Mouse (Mus musculus): Measurements from ENCODE around the gene Fbxl7. TPM values are rescaled to one million over a fixed set of nuclear protein-coding genes. Genes with fewer than 3 reads are reported as not detected.

The Fbxl7 gene
- polyA plus RNA-seq, 2 experiments: 0.56 to 0.57 TPM

- H3K4me1 ChIP-seq (replicated peaks; ENCODE audit: control insufficient read depth in 2 of 2, insufficient read depth in 2 of 2, low read length in 1 of 2): no peaks in the 10 kb centered on the region
- ATAC-seq (ENCODE audit: insufficient read depth): no peak
- H3K4me3 ChIP-seq (ENCODE audit: insufficient read depth in 1 of 2, low read depth in 2 of 2, low read length in 2 of 2): no peak overlapping the region
- 50% methylated on average over 3 of the region's 3 CpGs for WGBS (ENCODE audit: insufficient replicate concordance)
- no peaks in the 10 kb centered on the region for H3K27me3 ChIP-seq (ENCODE audit: control insufficient read depth, insufficient read depth, low read length)
- TF ChIP-seq CTCF (IDR thresholded peaks at IDR 0.05; ENCODE audit: low read depth) (no peak), EP300 (IDR thresholded peaks at IDR 0.05; ENCODE audit: low read depth) (no peak)
- no peaks in the 10 kb centered on the region for H3K9me3 ChIP-seq (ENCODE audit: control insufficient read depth, low read length)
- DNase-seq (ENCODE audit: low read depth in 3 of 3, low spot score in 3 of 3): no peak
- no peak overlapping the region for H3K4me2 ChIP-seq (ENCODE audit: low read depth)
- H3K27ac ChIP-seq: no peak overlapping the region
- no peak overlapping the region for H3K9ac ChIP-seq (replicated peaks)
- H3K36me3 ChIP-seq (replicated peaks; ENCODE audit: control insufficient read depth, insufficient read depth, low read depth): no peaks in the 10 kb centered on the region
Observed at GRCm38 (mm10) chr15:26596239-26596638, 299.1 kb downstream of the Fbxl7 start.

DNA sequence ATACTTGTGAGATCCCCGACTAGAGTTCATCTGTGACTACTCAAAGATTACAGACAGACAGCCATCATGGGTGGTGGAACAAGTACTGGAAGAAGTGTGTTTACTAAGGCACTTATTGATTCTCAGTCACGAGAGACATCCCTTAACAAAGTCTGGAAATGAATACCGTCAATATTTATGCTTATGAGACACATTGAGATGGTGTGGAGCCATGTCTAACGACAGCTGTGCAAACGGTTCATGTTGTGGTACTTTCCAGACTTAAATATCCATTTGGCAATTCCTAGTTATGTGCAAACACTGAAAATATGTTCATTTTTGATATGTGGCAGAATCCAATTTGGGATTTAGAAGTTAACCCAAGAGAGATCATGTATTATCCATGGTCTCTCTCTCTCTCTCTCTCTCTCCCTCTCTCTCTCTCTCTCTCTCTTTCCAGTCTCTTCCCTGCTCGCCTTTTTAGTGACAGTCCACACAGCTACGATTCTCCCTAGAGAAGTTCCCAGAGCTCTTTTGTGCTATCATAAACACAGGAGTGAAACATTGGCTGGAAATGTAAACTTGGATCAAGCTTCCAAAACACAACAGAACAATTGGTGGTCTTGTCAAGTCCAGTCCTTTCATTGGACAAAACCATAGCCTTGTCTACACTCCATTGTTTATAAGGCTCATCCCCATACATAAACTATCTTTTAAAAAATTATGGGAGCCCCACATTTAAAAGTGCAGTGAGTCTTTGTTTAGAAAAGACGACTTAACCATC, 315.3 kb downstream of the Fbxl7 start:
- ATAC-seq (ENCODE audit: insufficient read depth): no peak
- no peak overlapping the region for H3K9ac ChIP-seq (replicated peaks)
- WGBS (ENCODE audit: insufficient replicate concordance): 55% methylated on average over 8 of the region's 8 CpGs

GRCm38 (mm10) chr15:26578500-26578899, 316.9 kb downstream of the Fbxl7 start:
- Histone ChIP-seq H3K4me2 (ENCODE audit: low read depth) (no peak overlapping the region), H3K4me3 (ENCODE audit: insufficient read depth in 1 of 2, low read depth in 2 of 2, low read length in 2 of 2) (no peak overlapping the region), H3K9me3 (ENCODE audit: control insufficient read depth, low read length) (no peaks in the 10 kb centered on the region), H3K4me1 (replicated peaks; ENCODE audit: control insufficient read depth in 2 of 2, insufficient read depth in 2 of 2, low read length in 1 of 2) (no peaks in the 10 kb centered on the region), H3K27ac (no peak overlapping the region), H3K27me3 (ENCODE audit: control insufficient read depth, insufficient read depth, low read length) (no peaks in the 10 kb centered on the region), H3K36me3 (replicated peaks; ENCODE audit: control insufficient read depth, insufficient read depth, low read depth) (no peaks in the 10 kb centered on the region), H3K9ac (replicated peaks) (no peak overlapping the region)
- ATAC-seq (ENCODE audit: insufficient read depth) (no peak), DNase-seq (ENCODE audit: low read depth in 3 of 3, low spot score in 3 of 3) (no peak)
- TF ChIP-seq CTCF (IDR thresholded peaks at IDR 0.05; ENCODE audit: low read depth) (no peak), EP300 (IDR thresholded peaks at IDR 0.05; ENCODE audit: low read depth) (no peak)
- whole genome bisulfite sequencing (ENCODE audit: insufficient replicate concordance): 60% methylated on average over 1 of the region's 1 CpGs

More for the DNA sequence above, 315.3 kb downstream of the Fbxl7 start:
- Histone ChIP-seq H3K4me3 (ENCODE audit: insufficient read depth in 1 of 2, low read depth in 2 of 2, low read length in 2 of 2) (no peak overlapping the region), H3K27ac (no peak overlapping the region), H3K4me2 (ENCODE audit: low read depth) (no peak overlapping the region), H3K9me3 (ENCODE audit: control insufficient read depth, low read length) (no peaks in the 10 kb centered on the region), H3K36me3 (replicated peaks; ENCODE audit: control insufficient read depth, insufficient read depth, low read depth) (no peaks in the 10 kb centered on the region), H3K27me3 (ENCODE audit: control insufficient read depth, insufficient read depth, low read length) (no peaks in the 10 kb centered on the region), H3K4me1 (replicated peaks; ENCODE audit: control insufficient read depth in 2 of 2, insufficient read depth in 2 of 2, low read length in 1 of 2) (no peaks in the 10 kb centered on the region)
- TF ChIP-seq CTCF (IDR thresholded peaks at IDR 0.05; ENCODE audit: low read depth) (no peak), EP300 (IDR thresholded peaks at IDR 0.05; ENCODE audit: low read depth) (no peak)
- DNase-seq (ENCODE audit: low read depth in 3 of 3, low spot score in 3 of 3): no peak

GRCm38 (mm10) chr15:26566076-26566475, 329.3 kb downstream of the Fbxl7 start:
- 59% methylated on average over 2 of the region's 2 CpGs for WGBS (ENCODE audit: insufficient replicate concordance)
- DNase-seq (ENCODE audit: low read depth in 3 of 3, low spot score in 3 of 3) (no peak), ATAC-seq (ENCODE audit: insufficient read depth) (no peak)
- Histone ChIP-seq H3K27ac (no peak overlapping the region), H3K27me3 (ENCODE audit: control insufficient read depth, insufficient read depth, low read length) (no peaks in the 10 kb centered on the region), H3K4me1 (replicated peaks; ENCODE audit: control insufficient read depth in 2 of 2, insufficient read depth in 2 of 2, low read length in 1 of 2) (no peaks in the 10 kb centered on the region), H3K9ac (replicated peaks) (no peak overlapping the region), H3K36me3 (replicated peaks; ENCODE audit: control insufficient read depth, insufficient read depth, low read depth) (no peaks in the 10 kb centered on the region), H3K4me2 (ENCODE audit: low read depth) (no peak overlapping the region), H3K4me3 (ENCODE audit: insufficient read depth in 1 of 2, low read depth in 2 of 2, low read length in 2 of 2) (no peak overlapping the region), H3K9me3 (ENCODE audit: control insufficient read depth, low read length) (no peaks in the 10 kb centered on the region)
- TF ChIP-seq CTCF (IDR thresholded peaks at IDR 0.05; ENCODE audit: low read depth): no peak
- no peak for TF ChIP-seq EP300 (IDR thresholded peaks at IDR 0.05; ENCODE audit: low read depth)

DNA sequence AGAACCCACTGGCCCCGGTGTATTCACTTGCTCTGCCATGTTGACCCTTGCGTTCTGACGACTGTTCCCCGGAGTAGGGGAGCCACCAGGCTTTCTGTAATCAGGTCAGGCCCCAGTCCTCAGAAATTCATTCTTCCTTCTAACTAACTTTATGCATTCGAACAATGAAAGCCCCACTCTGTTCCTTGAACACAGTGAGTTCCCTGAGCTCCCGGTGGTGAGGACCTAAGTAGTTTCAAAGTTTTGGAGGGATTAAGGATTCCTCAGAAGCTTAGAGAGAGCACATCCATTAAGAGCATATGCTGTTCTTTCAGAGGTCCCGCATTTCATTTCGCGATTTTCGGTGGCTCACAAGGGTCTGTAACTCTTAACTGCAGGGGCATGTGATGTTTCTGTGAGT, 341.8 kb downstream of the Fbxl7 start:
- Histone ChIP-seq H3K9ac (replicated peaks) (no peak overlapping the region), H3K27me3 (ENCODE audit: control insufficient read depth, insufficient read depth, low read length) (no peaks in the 10 kb centered on the region), H3K9me3 (ENCODE audit: control insufficient read depth, low read length) (no peaks in the 10 kb centered on the region), H3K4me1 (replicated peaks; ENCODE audit: control insufficient read depth in 2 of 2, insufficient read depth in 2 of 2, low read length in 1 of 2) (no peaks in the 10 kb centered on the region), H3K27ac (no peak overlapping the region), H3K4me3 (ENCODE audit: insufficient read depth in 1 of 2, low read depth in 2 of 2, low read length in 2 of 2) (no peak overlapping the region), H3K4me2 (ENCODE audit: low read depth) (no peak overlapping the region), H3K36me3 (replicated peaks; ENCODE audit: control insufficient read depth, insufficient read depth, low read depth) (no peaks in the 10 kb centered on the region)
- 60% methylated on average over 10 of the region's 10 CpGs for WGBS (ENCODE audit: insufficient replicate concordance)
- ATAC-seq (ENCODE audit: insufficient read depth): no peak
- no peak for DNase-seq (ENCODE audit: low read depth in 3 of 3, low spot score in 3 of 3)
- no peak for TF ChIP-seq EP300 (IDR thresholded peaks at IDR 0.05; ENCODE audit: low read depth)
- no peak for TF ChIP-seq CTCF (IDR thresholded peaks at IDR 0.05; ENCODE audit: low read depth)

Data from liver, embryonic 14.5 days (tissue).